Mouse (Mus musculus) monocyte, adult 2 months (primary cell): ENCODE data around the gene Cyth3.

Experiments used
- DNase-seq, 2 experiments: peaks; one replicate each; pipeline ENCODE4 v3.0.0; 2022; ENCODE audit warnings: low spot score in 2 of 2, low read depth in 1 of 2

The Cyth3 gene

GRCm38 (mm10) chr5:143621893-143622622, at the start of gene Cyth3:
Gene Cyth3 (plus strand): TSS chr5:143622447.
- DNase-seq = peak; percentile 71 to 95

DNA sequence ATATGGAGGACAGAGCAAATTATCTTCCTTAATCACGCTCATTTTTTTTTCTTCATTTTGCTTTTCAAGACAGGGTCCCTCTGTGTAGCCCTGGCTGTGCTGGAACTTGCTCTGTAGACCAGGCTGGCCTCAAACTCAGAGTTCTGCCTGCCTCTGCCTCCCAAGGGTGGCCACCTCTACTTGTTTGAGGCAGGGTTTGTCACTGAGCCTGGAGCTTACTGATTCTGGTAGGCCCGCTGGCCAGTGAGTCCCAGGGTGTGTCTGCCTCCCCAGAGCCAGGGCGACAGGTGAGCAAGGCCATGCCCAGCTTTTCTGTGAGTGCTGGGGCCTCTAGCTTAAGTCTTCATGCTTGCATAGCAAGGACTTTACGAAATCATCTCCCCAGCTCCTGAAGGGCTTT, 49.2 kb upstream of the Cyth3 start:
- DNase-seq = no peak

DNA sequence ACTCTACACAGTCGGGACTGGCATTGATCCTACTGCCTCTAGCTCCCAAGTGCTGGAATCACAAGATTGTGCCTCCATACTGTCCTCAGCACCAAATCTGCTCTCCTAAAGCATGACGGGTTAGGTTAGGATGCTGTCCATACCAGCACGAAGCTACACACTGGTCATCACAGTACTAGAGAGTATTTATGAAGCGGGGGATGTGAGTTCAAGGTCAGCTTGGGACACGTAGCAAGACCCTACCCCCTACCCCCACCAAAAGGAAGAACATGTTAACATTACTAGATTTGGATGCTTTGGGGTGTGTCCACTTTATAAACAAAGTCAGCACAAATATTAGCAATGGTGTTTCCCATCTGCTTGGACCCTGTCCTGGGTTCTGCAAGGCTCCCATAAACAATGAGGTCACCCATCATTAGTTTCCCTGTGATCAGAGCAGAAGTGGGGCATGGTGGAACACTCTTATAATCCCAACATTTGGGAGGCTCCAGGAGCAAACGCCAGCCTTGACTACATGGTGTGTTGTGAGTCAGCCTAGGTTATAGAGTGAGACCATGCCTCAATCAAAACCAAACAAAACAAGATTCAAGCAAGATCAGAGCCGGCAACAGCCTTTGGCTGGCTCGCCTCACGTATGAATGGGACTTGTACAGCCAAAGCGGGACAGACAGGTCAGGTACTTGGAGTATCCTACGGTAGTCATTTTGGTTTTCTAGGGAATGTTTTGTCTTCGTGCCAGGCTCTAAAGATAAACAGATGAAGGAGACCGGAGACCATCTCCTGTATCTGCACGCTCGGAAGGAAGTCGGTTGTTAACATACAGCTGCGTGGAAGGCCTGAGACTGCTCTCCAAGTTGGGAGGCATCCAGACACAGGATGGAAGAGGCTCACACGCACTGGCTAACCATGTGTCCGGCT, 47.7 kb upstream of the Cyth3 start:
- DNase-seq = no peak

- peak; percentile 55 to 70 for DNase-seq
Observed at GRCm38 (mm10) chr5:143579537-143580203, 42.6 kb upstream of the Cyth3 start.

DNA sequence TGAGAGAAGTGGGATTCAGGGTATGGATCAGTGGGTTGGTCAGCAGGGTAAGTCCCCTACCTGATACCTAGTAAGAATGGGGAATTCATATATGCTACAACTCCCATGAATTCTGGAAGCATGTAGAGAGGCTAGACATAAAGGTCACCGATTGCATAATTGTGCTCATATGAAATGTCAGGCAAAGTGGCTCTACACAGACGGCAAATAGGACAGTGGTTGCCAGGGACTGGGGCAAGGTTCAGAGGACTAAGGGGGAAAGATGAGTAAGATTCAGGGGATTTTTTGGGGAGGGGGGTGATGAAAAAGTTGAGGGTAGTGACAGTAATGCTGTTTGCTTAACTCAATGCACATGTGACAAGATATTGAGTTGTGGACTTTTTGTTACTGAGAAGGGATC, 41.3 kb upstream of the Cyth3 start:
- peak in 1 of 2 experiments; percentile 19 for DNase-seq

DNA sequence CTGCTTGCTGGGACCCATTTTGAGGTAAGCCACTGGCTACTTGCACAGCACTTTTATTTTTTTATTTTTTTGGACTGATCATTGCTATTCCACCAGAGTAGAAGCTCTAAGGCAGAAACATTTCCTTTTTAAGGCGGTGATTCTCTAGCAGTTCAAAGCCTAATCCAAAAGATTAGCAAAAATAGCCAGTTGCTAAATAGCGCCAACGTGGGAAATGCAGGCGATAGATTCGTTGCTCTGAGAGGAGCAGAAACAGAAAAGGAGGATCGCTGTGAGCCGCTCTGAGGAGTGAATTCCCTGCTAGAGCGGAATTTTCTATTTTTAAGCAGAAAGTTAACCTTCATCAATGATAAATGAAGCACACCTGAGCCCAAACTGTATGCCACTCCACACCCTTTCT, 40.4 kb upstream of the Cyth3 start:
- no peak for DNase-seq

DNA sequence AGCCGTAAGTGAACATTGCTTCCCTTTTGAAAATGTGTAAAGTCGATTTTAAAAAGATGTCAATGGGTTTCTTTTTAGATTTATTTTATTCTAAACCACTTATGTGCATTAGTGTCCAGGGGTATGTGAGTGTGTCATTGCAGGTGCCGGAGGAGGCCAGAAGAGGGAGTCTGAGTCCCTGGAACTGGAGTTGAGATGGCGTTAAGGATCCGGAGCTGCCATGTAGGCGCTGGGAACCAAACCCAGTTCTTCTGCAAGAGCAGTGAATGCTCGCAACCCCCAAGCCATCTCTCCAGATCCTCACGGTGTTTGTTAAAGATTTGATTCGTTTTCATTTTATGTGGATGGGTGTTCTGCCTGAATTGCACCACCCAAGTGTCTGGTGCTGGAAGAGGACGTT, 39.2 kb upstream of the Cyth3 start:
- no peak for DNase-seq

DNA sequence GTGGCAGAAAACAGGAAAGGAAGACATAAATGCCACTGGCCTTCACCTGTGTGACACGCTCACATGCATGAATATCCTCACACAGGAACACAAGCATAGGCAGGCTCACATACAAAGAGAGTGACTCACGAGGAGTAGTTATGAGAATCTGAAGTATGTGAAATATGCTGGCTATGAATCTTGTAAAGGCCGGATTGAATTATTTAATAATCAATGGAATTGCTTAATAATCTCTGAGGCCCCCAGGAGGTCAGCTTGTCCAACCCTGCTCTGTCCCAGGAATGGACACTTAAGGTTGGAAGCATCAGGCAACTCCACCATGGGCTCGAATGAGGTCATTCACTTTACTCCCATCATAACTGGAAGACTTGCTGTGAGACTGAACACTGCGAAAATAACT, 37.3 kb upstream of the Cyth3 start:
- DNase-seq = no peak

GRCm38 (mm10) chr5:143586386-143586785, 35.9 kb upstream of the Cyth3 start:
- DNase-seq = no peak

DNA sequence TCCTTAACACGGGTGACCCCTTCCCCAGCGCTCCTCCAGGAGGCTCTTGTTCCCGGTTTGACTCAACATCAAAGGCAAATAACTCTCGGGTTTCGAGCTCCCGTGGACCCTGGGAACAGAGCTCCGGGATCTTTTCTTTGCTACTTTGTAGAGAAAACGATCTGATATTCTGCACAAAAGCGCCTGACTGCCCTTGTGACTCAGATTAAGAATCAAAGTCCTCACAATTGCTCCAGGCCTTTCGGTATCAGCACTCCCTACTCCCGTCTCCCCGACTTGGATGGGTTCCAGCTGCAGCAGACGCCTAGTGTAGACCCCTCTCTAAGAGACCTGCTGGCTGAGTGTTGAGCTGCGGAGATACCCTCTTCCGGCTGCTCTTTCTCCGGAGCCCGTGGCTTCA, 33.1 kb upstream of the Cyth3 start:
- DNase-seq = no peak

DNA sequence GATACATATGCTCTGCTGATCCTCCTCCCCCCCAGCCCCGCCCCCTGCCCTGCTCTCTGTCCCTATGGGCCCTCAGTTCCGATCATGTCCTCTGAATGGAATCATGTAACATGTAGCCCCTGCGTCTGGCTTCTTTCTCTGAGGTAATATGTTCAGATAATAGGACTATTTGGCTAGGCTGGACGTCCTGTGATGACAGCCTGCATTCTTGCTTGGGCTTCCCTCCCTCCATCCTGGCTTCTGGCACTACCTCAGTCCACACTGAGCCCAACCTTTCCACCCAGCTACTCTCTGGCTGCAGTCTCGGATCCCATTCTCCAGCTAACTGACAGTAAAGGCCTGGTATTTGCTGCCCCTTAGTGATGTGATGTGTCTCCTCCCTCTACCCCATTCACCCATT, 29.3 kb upstream of the Cyth3 start:
- no peak for DNase-seq

DNA sequence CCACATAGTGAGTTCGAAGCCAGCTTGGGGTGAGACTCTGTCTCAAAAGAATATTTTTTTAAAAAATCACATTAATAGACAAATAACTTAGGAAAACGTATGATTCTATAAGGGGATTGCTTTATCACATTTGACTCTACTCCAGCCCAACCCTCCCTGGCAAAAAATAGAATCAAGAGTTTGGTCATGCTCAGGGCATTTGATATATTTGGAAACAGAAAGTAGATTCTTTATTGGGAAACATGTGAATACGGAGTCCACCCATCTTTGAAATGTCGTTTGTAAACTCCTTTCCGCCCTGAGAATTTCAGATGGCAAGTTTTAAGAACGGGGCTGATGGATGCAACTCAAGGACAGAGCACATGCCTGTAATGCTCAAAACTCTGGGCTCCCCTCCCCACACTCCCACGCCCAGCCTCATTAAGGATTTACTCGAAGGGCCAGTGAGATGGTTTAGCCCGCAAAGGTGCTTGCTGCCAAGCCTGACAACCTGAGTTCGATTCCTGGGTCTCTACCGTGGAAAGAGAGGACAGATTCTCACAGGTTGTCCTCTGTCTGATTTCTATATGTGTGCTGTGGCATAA, 28.6 kb upstream of the Cyth3 start:
- peak in 1 of 2 experiments; percentile 6 for DNase-seq

DNA sequence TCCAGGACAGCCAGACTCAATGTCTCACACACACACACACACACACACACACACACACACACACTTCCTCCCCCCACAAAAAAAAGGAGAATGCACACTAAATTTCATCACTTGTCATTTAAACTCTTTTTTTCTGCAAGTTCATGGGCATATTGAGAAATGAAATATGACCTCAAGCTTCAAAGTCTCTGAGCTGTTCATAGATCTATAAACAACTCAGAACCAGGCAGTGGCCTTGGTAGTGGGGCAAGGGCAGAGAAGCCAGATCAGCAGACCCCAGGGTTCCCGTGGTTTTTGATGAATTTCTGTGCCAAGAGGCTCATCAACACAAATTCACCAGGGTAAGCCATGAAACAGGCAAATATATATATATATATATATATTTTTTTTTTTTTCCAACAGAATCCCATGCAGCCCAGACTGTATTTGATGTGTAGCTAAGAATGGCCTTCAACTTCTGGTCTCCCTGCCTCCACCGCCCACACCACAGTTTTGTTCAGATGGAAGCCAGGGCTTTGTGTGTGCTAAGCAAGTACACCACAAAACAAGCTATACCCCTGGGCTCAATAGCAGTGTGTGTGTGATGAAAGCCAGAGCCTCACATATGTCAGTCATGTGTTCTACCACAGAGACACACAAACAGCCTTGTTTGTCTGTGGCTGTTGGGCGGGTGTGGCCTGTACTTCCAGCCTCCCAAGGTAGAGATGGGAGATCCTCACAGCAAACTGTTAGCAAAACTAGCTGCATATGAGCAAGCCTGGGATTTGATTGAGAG, 27.8 kb upstream of the Cyth3 start:
- no peak for DNase-seq

DNA sequence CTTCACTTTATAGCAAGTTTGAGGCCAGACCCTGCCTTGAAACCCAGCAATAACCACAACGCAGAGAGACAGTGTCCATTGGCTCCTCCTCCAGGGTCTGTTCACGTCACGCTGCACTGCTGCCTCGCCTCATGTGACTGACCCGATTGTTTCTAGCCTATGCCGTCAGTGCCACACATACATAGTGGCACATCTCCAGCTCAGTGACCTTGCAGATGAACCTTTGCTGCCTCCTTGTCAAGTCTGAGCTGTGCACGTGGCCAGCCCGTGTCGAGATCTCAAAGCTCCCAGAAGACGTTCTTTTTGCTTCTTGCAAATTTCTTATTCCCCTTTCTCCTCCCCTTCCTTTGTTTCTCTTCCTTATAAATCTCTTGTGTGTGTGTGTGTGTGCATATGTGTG, 20.2 kb upstream of the Cyth3 start:
- DNase-seq = no peak

DNA sequence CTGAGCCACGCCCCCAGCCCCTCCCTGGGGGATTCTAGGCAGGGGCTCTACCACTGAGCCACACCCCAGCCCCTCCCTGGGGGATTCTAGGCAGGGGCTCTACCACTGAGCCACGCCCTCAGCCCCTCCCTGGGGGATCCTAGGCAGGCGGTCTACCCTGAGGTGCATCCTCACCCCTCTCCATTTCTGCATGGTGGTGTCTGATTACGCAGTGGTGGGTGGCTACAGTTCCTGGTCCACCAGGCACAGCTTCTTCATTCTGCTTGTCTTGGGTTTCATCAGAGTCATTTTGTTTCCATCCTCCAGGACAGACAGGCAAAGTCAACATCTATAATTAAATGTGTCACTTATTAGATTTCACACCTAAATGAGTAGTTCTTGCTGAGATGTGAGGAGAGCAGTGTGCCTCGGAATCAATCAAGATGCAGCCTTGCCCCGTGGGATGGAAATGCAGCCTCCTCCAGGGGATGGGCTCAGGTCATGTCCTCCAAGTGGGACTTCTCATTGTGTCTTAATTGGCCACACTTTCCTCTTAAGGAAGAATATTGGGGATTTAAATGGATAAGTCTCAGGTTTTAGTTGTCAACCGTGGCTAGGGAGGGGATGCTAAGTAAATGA, 18.0 kb upstream of the Cyth3 start:
- DNase-seq = no peak

DNA sequence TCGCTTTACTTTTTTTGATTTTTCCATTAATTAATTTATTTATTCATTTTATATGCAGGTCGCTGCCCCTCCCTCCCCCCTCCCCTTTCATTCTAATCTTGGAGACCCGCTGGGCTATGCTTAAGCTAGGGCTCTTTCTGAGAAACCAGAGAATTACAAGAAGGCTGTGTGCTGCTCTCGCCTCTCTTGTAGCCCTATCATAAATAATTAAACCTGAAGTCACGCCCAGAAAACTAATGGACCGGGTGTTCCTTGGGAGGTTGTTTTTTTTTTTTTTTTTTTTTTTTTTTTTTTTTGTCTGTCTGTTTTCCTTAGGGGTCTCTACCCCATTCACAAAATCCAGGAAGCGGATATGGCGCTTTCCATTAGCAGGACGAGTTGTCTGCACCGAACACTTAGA, 15.5 kb upstream of the Cyth3 start:
- no peak for DNase-seq

GRCm38 (mm10) chr5:143608175-143608574, 14.1 kb upstream of the Cyth3 start:
- no peak for DNase-seq

DNA sequence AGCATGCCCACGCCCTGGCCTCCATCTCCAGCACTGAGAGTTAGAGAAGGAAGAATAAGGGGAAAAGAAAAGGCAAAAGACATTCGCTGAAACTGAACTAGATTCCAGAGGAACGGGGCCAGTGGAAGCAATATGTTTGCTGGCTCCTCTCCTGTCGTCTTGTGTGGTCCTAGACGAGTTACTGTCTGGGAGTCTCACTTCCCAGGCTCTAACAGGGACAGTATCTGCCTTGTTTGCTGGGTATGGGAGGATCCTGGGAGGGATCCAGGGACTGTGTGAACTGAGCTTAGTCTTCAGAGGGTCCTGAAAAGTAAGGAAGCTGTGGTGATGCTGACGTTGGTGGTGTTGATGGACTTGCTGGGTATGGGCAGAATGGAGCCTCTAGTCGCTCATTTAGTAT, 10.3 kb upstream of the Cyth3 start:
- no peak for DNase-seq

GRCm38 (mm10) chr5:143613265-143613664, 9.0 kb upstream of the Cyth3 start:
- DNase-seq = no peak

GRCm38 (mm10) chr5:143614519-143614918, 7.7 kb upstream of the Cyth3 start:
- DNase-seq = no peak
